Mouse (Mus musculus) spleen, embryonic (tissue): ENCODE measurements at regions not wholly inside any gene's neighbourhood (a gene's known extent, or its start where the extent isn't known, plus 50 kb on each side); places are given as distances from the start of the nearest gene placed in this dataset.

Source experiments
- CTCF ChIA-PET: fragments of 350-600 bp; sonication (Branson Sonifier 250); formaldehyde crosslinking; loops from one replicate; lab custom pipeline; 2022; lab: Charles Lee

DNA sequence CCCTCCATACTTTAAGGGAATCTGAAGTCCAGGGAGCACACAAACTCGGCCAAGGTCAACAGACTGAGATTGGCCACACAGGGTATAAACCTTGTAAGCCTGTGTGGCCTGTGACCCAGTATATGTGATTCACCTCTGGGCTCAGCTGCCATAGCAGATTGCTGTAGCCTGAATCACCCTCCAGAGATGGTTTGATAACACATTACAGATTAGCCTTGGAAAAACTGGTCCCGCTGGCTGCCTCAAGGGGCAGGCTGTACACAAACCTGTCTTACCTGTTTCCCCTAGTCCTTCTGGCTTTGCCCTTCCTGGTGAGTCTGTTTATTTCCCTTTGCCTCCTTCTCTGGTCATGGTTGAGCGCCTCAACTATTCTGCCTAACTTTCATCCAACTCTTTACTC is 91.0 kb upstream of the Gm9972 start:
- CTCF ChIA-PET = no interaction called here

DNA sequence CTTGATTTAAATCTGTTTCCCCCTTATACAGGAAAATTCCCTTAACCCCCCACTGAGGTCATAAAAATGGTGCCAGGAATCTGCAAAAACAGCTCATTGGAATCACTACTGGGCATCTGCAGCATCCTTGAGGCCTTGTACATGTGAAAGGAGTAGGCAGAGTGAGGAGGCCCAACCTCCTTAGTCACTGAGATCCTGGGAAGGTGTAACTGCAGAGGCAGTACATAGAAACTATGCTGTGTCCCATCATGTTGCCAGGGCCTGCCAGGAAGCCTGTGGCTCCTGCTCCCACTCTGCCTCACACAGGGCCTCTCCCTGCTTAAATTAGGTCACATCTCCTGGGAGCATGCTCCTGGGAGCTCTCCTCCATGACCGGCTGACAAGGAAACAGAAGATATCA is 85.7 kb upstream of the Gm9972 start:
- CTCF ChIA-PET = no interaction called here

DNA sequence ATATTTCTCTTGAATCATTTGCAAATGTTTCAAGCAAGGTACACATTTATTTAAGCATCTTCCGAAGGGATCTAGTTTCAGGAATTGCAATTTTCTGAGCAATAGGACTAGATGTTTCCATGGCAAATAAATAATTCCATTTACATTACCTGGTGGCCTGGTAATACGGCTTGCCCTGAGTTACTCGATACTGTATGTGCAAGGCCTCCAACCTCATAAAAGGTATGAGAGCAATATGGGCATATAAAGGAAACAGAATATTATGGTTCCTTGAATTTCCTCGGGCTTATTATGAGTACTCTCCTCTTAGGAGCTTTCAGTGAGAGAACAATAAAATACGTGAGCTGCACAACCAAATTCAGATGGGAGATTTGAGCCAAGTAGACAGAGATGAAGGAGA is 81.4 kb upstream of the Gm9972 start:
- CTCF ChIA-PET = no interaction called here

DNA sequence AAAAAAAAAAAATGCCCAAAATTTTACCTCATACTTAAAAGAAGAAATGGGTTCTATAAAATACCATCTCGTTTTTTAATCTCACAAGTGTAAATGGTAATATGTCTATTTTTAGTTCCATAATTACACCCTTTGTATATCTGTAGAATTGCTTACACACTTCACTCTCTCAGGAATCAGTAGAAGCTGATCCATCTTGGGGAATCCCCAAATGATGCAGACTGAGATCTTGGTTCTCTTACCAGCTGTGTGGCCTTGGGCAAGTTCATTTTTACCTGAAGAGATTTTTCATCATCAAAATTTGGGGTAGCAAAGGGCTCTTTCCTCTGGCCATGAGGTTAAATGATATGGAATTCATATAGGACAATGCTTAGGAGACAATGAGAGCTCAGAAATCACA is 69.8 kb upstream of the Gm9972 start:
- CTCF ChIA-PET = no interaction called here

DNA sequence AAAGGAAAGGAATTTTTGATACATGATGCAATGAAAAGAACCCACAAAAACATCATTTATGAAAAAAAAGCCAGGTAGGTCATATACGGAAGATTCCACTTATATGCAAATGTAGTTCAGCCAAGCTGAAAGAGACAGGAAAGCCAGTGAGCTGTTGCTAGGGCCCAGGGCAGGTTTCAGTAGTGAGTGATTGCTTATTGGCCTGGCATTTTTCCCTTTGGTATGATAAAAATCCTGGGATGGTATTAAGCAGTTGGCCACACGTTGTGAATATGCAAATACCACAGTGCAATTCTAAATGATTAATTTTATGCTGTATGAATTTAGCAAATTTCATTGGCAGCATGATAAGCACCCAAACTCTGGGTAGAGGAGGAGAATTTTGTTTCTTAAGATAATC is 57.3 kb upstream of the Gm9972 start:
- CTCF ChIA-PET = no interaction called here
